Mouse (Mus musculus) heart, postnatal 4 days (tissue): ENCODE measurements around the gene Tcte2. TPM values are rescaled to one million over a fixed set of nuclear protein-coding genes. Genes with fewer than 3 reads are reported as not detected.
A peak's percentile ranks its signal among the peaks of the same experiment; 100 is the strongest.

Source experiments
- DNase-seq: peaks from one replicate; pipeline ENCODE4 v3.0.0; 2021
- total RNA-seq, 2 experiments: library from RNA; stranded (reverse); gene quantifications; 2 replicates each; pipeline ENCODE4 v1.2.3; 2021

Tcte2 gene
- total RNA-seq, 2 experiments from 2014 or later: 4.7 to 5.2 TPM

- no peak for DNase-seq
Measured at GRCm38 (mm10) chr17:13745373-13745772, 16.3 kb downstream of the Tcte2 start.

DNA sequence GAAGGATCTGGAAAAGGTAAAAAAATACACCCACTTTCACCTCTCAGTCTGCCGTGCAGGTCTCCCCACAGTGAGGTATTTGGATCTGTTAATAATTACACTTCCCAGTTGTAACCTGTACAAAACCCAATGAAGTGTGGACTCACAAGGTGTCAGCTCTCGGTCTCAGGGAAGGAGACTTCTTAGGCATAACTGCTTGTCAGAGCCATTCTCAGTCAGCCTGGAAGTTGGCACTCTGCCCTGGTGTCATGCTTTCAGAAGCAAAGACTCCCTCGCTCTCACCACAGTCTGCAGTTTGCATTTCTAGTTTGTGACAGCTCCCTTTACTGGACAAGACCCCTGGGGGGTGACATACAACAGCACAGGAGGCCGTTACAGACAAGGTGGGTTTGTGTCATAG, 16.8 kb downstream of the Tcte2 start:
- peak; percentile 75 for DNase-seq

GRCm38 (mm10) chr17:13744219-13744618, 17.4 kb downstream of the Tcte2 start:
- DNase-seq: no peak

- DNase-seq: no peak
Measured at GRCm38 (mm10) chr17:13743709-13744079, 17.9 kb downstream of the Tcte2 start.

GRCm38 (mm10) chr17:13742941-13743708, 18.5 kb downstream of the Tcte2 start:
- no peak for DNase-seq

DNA sequence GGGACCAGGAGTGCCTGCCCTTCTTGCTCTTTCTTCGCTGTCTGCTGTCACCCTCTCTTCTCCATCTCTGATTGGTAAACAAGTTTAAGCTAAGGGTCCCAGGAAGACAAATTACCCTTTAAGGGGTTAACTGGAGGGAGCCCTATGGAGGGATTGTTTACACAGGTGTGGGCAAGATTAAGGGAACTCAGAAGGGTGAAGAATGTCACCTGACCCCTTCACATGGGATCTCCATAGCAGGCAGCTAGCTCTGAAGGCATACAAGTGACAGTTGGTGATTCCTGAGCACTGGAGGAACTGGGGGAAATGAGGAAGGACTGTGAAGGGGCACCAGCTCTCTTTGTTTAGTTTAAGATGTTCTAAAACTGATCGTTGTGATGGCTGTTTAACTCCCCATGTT, 19.3 kb downstream of the Tcte2 start:
- DNase-seq: no peak

DNA sequence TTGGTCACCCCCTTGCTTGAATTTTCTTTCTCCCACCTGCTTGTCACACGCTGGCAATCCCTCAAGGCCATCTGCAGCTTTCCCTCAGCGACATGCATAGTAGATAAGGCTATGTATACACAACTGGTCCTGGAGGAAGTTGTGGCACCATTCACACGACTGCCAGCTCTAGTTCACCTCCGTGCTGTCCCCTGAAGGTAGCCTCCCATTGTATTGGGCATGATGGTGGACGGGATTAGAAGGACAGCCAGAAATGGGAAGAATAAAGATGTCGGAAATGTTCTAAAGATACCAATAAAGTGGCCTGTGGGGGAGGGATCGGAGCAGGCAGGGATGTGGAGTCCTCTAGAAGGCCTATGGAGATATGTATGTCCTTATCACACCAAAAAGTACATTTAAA, 20.0 kb downstream of the Tcte2 start:
- DNase-seq: no peak

DNA sequence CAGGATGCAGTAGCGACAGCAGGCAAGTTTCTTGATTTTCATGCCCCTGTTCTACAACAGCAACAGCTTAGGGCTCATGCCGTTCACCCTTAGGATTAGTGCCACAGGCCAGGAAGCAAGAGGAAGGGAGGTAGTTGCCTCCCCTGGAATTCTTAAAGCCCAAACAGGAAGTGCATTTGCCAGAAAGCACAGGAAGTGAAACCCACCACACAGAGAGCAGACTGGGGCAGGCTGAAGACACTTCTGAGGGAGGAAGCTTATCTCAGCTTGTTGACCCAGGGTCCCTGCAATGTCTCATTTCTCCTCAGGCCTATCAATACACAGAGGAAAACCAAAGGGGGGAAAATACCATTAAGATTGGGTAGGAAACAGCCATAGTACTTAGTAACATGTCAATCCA, 20.8 kb downstream of the Tcte2 start:
- DNase-seq: no peak

GRCm38 (mm10) chr17:13739981-13740380, 21.6 kb downstream of the Tcte2 start:
- DNase-seq: no peak

GRCm38 (mm10) chr17:13738916-13739315, 22.7 kb downstream of the Tcte2 start:
- no peak for DNase-seq

DNA sequence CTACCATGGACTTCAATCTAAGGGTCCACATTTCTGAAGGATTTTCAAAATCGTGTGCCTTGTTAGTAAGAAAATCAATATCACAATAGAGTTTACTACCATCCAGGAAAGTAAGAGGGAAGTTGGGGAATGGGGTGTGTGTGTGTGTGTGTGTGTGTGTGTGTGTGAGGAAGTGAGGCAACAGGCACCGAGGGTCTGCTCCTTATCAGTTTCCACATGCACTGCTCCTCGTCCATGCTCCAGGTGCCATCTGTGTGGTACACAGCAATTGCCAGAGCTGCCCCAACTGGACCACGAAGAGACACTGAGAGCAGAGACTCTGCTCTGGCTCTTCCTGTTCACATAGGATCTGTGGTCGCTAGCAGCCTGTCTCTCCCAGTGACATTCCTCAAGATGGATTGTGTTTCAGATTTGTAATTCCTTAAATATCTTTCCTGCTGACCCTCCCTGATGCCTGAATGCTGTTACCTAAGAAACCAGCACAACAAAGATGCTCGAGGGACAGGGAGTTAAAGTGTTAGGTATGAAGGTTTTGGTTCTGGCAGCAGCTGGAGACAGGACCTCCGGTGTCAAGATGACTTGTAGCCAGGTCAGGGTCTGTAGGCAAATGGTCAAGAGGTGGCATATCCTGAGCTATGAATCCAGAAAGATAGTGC, 23.4 kb downstream of the Tcte2 start:
- DNase-seq: no peak

DNA sequence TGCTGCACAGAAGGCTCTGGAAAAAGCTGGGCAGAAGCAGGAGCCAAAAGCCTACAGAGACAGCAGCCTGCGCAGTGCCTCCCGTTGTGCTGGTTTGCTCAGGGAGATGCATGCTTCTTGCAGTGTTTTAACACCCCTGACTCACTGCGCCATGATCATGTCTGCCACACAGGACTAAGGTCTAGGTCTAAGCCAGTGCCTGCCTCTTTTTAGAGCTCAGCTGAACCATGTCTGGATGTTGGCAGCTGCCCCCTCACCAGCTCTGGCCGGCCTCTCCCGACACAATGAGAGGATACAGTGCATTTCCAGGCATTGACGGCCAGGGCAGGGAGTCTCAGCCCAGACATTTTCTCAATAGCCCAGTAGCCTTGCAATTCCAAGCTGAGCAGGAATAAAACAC, 24.3 kb downstream of the Tcte2 start:
- DNase-seq: peak; percentile 29

DNA sequence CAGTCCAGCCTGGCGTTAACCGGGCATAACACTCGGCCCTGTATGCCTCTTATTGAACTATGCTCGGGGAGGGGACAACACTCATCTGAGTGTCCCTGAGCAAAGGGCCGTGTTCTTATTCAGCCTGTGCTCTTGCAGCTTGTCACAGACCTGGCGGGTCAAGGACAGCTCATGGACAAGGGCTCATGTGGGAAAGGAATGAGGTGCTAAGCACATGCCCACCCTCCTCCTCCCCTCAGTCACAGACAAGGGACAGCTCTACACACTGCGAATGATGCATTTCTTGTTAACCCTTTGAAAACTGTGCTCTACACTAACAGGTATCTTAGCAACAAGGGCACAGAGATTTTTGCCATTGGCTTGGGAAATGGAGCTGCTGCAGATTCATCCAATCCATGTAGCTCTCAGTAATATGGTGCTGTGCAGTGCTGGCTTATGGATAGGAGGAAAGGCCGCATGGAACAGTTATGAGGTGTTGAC, 25.8 kb downstream of the Tcte2 start:
- DNase-seq: no peak

- no peak for DNase-seq
Measured at GRCm38 (mm10) chr17:13735057-13735456, 26.6 kb downstream of the Tcte2 start.

- no peak for DNase-seq
Measured at GRCm38 (mm10) chr17:13733971-13734370, 27.7 kb downstream of the Tcte2 start.

DNA sequence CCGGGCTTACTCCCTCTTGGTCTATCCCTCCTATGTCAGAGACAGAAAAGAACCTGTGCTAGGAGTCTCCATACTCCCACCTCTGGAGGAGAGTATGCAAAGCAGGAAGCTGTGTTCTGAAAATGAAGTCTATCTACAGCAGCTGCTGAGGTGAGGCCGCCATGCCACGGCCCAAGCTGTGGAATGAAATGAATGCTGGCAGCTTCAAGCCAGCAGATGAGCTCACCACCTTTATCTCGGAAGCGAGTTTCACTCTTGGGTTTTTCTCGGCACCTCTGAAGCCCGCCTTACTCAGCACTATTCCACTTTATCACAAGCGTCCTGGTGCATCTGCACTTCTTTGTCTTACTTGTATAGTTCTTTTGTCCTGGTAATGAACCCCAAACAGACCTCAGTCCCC, 28.9 kb downstream of the Tcte2 start:
- DNase-seq: peak; percentile 49

DNA sequence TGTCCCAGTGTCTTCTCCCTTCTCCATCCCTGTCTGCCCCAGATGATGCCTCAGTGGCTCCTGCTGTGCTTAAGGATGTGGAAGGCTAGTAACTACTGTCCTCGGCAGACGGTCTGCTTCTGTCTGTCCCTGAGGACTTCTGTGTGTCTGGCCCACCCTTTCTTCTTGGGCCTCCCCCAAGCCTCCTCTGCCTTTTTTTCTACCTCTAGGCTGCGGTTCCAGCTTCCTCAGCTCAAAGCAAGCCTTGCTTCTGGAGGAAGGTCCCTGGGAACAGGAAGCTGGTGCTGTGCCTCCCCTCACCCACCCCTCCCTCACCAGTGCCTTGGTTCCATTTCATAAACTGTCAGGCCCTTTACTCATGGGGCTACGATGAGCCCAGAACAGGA, 29.9 kb downstream of the Tcte2 start:
- no peak for DNase-seq

- DNase-seq: no peak
Measured at GRCm38 (mm10) chr17:13730980-13731726, 30.5 kb downstream of the Tcte2 start.

DNA sequence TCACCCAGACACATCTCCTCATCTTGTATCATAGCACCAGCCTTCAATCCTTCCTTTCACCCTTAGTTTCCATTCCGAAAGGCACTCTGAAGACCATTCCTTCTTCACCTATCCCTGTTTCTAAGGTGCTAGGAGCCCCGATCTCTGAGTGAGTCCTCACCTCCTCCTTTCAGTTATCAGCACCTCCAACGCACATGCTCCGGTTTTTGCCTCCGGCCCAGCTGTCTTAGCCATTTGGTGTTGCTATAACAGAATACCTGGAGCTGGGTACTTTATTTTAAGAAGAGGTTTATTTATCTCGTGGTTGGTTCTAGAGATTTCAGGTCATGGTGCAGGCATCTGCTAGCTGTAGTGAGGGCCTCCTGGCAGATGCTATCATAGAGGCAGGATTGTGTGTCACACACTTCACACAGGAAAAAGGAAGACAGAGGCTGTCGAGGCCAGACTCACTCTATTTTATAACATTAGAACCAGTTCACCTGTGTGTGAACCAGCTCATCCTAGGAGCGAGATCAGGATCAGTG, 34.7 kb downstream of the Tcte2 start:
- DNase-seq: no peak

GRCm38 (mm10) chr17:13725004-13725550, 36.5 kb downstream of the Tcte2 start:
- no peak for DNase-seq

GRCm38 (mm10) chr17:13722434-13722833, 39.2 kb downstream of the Tcte2 start:
- no peak for DNase-seq

DNA sequence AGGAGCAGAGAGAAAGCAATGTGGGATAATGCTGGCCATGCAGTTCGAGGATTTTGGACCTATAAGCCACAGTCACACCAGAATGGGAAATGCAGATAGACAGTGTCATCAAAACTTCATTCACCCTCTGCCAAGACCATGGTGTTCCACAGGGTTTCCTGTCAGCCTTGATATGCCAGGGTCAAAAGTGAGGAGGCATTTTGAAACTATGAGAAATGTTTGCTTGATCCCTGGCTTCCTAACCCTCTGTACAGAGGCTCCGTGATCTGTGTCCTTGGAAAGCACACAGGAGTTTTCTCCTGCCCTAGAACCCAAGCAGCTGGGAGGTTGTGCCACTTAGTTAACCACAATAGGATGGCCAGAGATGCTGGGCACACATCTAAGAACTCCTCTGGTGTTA, 40.3 kb downstream of the Tcte2 start:
- no peak for DNase-seq

GRCm38 (mm10) chr17:13720187-13720586, 41.4 kb downstream of the Tcte2 start:
- no peak for DNase-seq
